Mouse (Mus musculus) ES-E14 (cell line): ENCODE data around the gene Apoh.

Experiments
- HCFC1 ChIP-seq: IDR thresholded peaks from 2 replicates; pipeline ENCODE4 v1.6.1; 2012; ENCODE audit warnings: low read length, inconsistent platforms, borderline replicate concordance; ENCODE audit not compliant: insufficient read depth
- MAFK ChIP-seq: IDR thresholded peaks from 2 replicates; pipeline ENCODE4 v1.6.1; 2014; ENCODE audit warnings: mild to moderate bottlenecking, low read depth, low read length, inconsistent platforms; ENCODE audit not compliant: insufficient read depth

GRCm38 (mm10) chr11:108395061-108395460 lies 51.9 kb downstream of the Apoh start:
- TF ChIP-seq MAFK (no peak), HCFC1 (no peak)
